Mouse (Mus musculus): ENCODE data around the gene Wdr1. TPM values are rescaled to one million over a fixed set of nuclear protein-coding genes. Genes with fewer than 3 reads are reported as not detected.
"Not testable (repeated sequence)": the region's sequence is repeated elsewhere in the genome, so short reads cannot be mapped to it uniquely, and the experiment has no call there.

The Wdr1 gene
- polyA plus RNA-seq, 1 experiment, result 130 TPM

- Histone ChIP-seq H3K36me3 (ENCODE audit: control insufficient read depth, insufficient read depth) (no peaks in the 10 kb centered on the region), H3K79me2 (ENCODE audit: control insufficient read depth, insufficient read depth) (no peaks in the 10 kb centered on the region), H3K27me3 (ENCODE audit: control insufficient read depth, insufficient read depth, insufficient read length) (no peaks in the 10 kb centered on the region), H3ac (ENCODE audit: control insufficient read depth, insufficient read length) (no peak overlapping the region), H3K4me3 (peak overlapping the region; percentile 28), H3K4me2 (ENCODE audit: low read depth) (peak overlapping the region; percentile 90)
- TF ChIP-seq MYOD1 (IDR thresholded peaks at IDR 0.05; ENCODE audit: control insufficient read depth in 1 of 3, insufficient read length in 2 of 3, low read depth in 2 of 3) (no peak), REST (IDR thresholded peaks at IDR 0.05; ENCODE audit: insufficient read depth, insufficient read length) (peak; percentile 3)
These were observed 82.0 kb downstream of the Wdr1 start for GRCm38 (mm10) chr5:38480822-38481707.

- H3K79me2 ChIP-seq (ENCODE audit: control insufficient read depth, insufficient read depth), result no peaks in the 10 kb centered on the region
- no peak overlapping the region for H3ac ChIP-seq (ENCODE audit: control insufficient read depth, insufficient read length)
- H3K27me3 ChIP-seq (ENCODE audit: control insufficient read depth, insufficient read depth, insufficient read length), result no peaks in the 10 kb centered on the region
- H3K36me3 ChIP-seq (ENCODE audit: control insufficient read depth, insufficient read depth), result no peaks in the 10 kb centered on the region
- TF ChIP-seq REST (IDR thresholded peaks at IDR 0.05; ENCODE audit: insufficient read depth, insufficient read length) (no peak), POLR2A (IDR thresholded peaks at IDR 0.05; ENCODE audit: insufficient read length, low read depth) (peak; percentile 27), MAX (IDR thresholded peaks at IDR 0.05; ENCODE audit: low read depth) (no peak)
- H3K4me3 ChIP-seq, result peak overlapping the region; percentile 28
- H3K4me2 ChIP-seq (ENCODE audit: low read depth), result peak overlapping the region; percentile 90
These were observed 82.9 kb downstream of the Wdr1 start for GRCm38 (mm10) chr5:38479908-38480725.

- H3ac ChIP-seq (ENCODE audit: control insufficient read depth, insufficient read length); H3K27me3 ChIP-seq (ENCODE audit: control insufficient read depth, insufficient read depth, insufficient read length); H3K36me3 ChIP-seq (ENCODE audit: control insufficient read depth, insufficient read depth); H3K79me2 ChIP-seq (ENCODE audit: control insufficient read depth, insufficient read depth): not testable (repeated sequence)
- peak overlapping the region; percentile 28 for H3K4me3 ChIP-seq
- peak overlapping the region; percentile 90 for H3K4me2 ChIP-seq (ENCODE audit: low read depth)
These were observed 83.5 kb downstream of the Wdr1 start for GRCm38 (mm10) chr5:38479545-38479907.

GRCm38 (mm10) chr5:38479027-38479426 lies 84.0 kb downstream of the Wdr1 start:
- Histone ChIP-seq H3K27me3 (ENCODE audit: control insufficient read depth, insufficient read depth, insufficient read length) (no peaks in the 10 kb centered on the region), H3K4me2 (ENCODE audit: low read depth) (no peak overlapping the region), H3K4me3 (peak overlapping the region; percentile 28), H3K79me2 (ENCODE audit: control insufficient read depth, insufficient read depth) (no peaks in the 10 kb centered on the region), H3ac (ENCODE audit: control insufficient read depth, insufficient read length) (no peak overlapping the region), H3K36me3 (ENCODE audit: control insufficient read depth, insufficient read depth) (no peaks in the 10 kb centered on the region)
- no peak for TF ChIP-seq MYOD1 (IDR thresholded peaks at IDR 0.05; ENCODE audit: control insufficient read depth in 1 of 3, insufficient read length in 2 of 3, low read depth in 2 of 3)
- no peak for TF ChIP-seq E2F4 (IDR thresholded peaks at IDR 0.05; ENCODE audit: insufficient read depth)
- TF ChIP-seq SRF (IDR thresholded peaks at IDR 0.05; ENCODE audit: control insufficient read depth, insufficient read length, low read depth), result no peak
- no peak for TF ChIP-seq TCF3 (IDR thresholded peaks at IDR 0.05; ENCODE audit: insufficient read length, low read depth)
- no peak for TF ChIP-seq CEBPB (IDR thresholded peaks at IDR 0.05; ENCODE audit: insufficient read depth, poor library complexity, severe bottlenecking)
- TF ChIP-seq MYOG (IDR thresholded peaks at IDR 0.05; ENCODE audit: control insufficient read depth in 1 of 3, insufficient read depth in 1 of 3, insufficient read length in 2 of 3, low read depth in 2 of 3), result no peak
- TF ChIP-seq USF1 (IDR thresholded peaks at IDR 0.05; ENCODE audit: low read depth), result no peak

- H3K4me2 ChIP-seq (ENCODE audit: low read depth), result no peak overlapping the region
- H3K36me3 ChIP-seq (ENCODE audit: control insufficient read depth, insufficient read depth), result no peaks in the 10 kb centered on the region
- H3K79me2 ChIP-seq (ENCODE audit: control insufficient read depth, insufficient read depth), result no peaks in the 10 kb centered on the region
- no peaks in the 10 kb centered on the region for H3K27me3 ChIP-seq (ENCODE audit: control insufficient read depth, insufficient read depth, insufficient read length)
- TF ChIP-seq MYOD1 (IDR thresholded peaks at IDR 0.05; ENCODE audit: control insufficient read depth in 1 of 3, insufficient read length in 2 of 3, low read depth in 2 of 3) (peak in 1 of 3 experiments; percentile 28), POLR2A (IDR thresholded peaks at IDR 0.05; ENCODE audit: insufficient read length, low read depth) (no peak), TCF12 (IDR thresholded peaks at IDR 0.05; ENCODE audit: insufficient read depth, poor library complexity, severe bottlenecking) (no peak), USF1 (IDR thresholded peaks at IDR 0.05; ENCODE audit: low read depth) (no peak), MAX (IDR thresholded peaks at IDR 0.05; ENCODE audit: low read depth) (no peak), TCF3 (IDR thresholded peaks at IDR 0.05; ENCODE audit: insufficient read length, low read depth) (no peak), SRF (IDR thresholded peaks at IDR 0.05; ENCODE audit: control insufficient read depth, insufficient read length, low read depth) (no peak), E2F4 (IDR thresholded peaks at IDR 0.05; ENCODE audit: insufficient read depth) (no peak), CEBPB (IDR thresholded peaks at IDR 0.05; ENCODE audit: insufficient read depth, poor library complexity, severe bottlenecking) (no peak), REST (IDR thresholded peaks at IDR 0.05; ENCODE audit: insufficient read depth, insufficient read length) (peak; percentile 93), MYOG (IDR thresholded peaks at IDR 0.05; ENCODE audit: control insufficient read depth in 1 of 3, insufficient read depth in 1 of 3, insufficient read length in 2 of 3, low read depth in 2 of 3) (peak in 2 of 3 experiments; percentile 13 to 25), POLR2AphosphoS2 (IDR thresholded peaks at IDR 0.05; ENCODE audit: insufficient read length, low read depth) (no peak)
- no peak overlapping the region for H3ac ChIP-seq (ENCODE audit: control insufficient read depth, insufficient read length)
- H3K4me3 ChIP-seq, result no peak overlapping the region
These were observed 85.1 kb downstream of the Wdr1 start for GRCm38 (mm10) chr5:38477731-38478445.

Data from myocyte (in vitro differentiated cells).